Mouse (Mus musculus): Measurements from ENCODE around the gene Sdc1. TPM values are rescaled to one million over a fixed set of nuclear protein-coding genes. Genes with fewer than 3 reads are reported as not detected.
A peak's percentile ranks its signal among the peaks of the same experiment; 100 is the strongest.

The Sdc1 gene
- polyA plus RNA-seq, 1 experiment: 13.3 TPM

DNA sequence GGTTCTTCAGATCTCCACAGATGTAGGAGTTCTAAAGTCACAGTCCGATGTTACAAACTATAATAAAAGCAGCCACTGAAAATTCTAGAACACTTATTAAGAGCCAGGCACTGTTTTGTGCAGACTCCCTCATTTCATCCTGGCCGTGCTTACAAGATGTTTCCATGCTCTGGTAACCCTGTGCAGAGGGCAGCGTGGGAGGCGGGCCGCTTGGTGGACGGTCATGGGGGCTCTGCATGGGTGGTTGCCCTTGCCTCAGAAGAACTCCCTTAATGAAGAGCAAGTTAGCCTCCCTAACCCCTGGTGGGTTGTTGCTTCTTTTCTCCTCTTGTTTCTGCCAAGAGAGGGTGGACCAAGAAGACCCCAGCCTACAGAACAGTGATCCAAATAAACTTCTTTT is 11.3 kb upstream of the Sdc1 start:
- no peaks in the 10 kb centered on the region for H3K4me1 ChIP-seq (ENCODE audit: control insufficient read depth, insufficient read depth, low read length)
- no peak overlapping the region for H3K4me3 ChIP-seq (ENCODE audit: insufficient read depth, low read depth, low read length)
- no peak for TF ChIP-seq POLR2A (IDR thresholded peaks at IDR 0.05; ENCODE audit: low read depth, low read length)
- TF ChIP-seq CTCF (conservative IDR thresholded peaks at IDR 0.05; ENCODE audit: insufficient read depth, insufficient read length, low read depth, low read length): no peak
- H3K36me3 ChIP-seq (ENCODE audit: control insufficient read depth, insufficient read depth, low read length): no peaks in the 10 kb centered on the region
- no peak overlapping the region for H3K27ac ChIP-seq (ENCODE audit: insufficient read depth, low read depth, low read length)
- no peak for DNase-seq
- 35% methylated on average over 6 of the region's 6 CpGs for WGBS
- H3K27me3 ChIP-seq (replicated peaks; ENCODE audit: control insufficient read depth, insufficient read depth, low read length): no peaks in the 10 kb centered on the region

- 83% methylated on average over 6 of the region's 6 CpGs for WGBS
- Histone ChIP-seq H3K27ac (ENCODE audit: insufficient read depth, low read depth, low read length) (no peak overlapping the region), H3K4me3 (ENCODE audit: insufficient read depth, low read depth, low read length) (no peak overlapping the region), H3K4me1 (ENCODE audit: control insufficient read depth, insufficient read depth, low read length) (no peaks in the 10 kb centered on the region), H3K27me3 (replicated peaks; ENCODE audit: control insufficient read depth, insufficient read depth, low read length) (no peaks in the 10 kb centered on the region), H3K36me3 (ENCODE audit: control insufficient read depth, insufficient read depth, low read length) (no peaks in the 10 kb centered on the region)
- no peak for DNase-seq
- no peak for TF ChIP-seq CTCF (conservative IDR thresholded peaks at IDR 0.05; ENCODE audit: insufficient read depth, insufficient read length, low read depth, low read length)
- no peak for TF ChIP-seq POLR2A (IDR thresholded peaks at IDR 0.05; ENCODE audit: low read depth, low read length)
These were observed 10.6 kb upstream of the Sdc1 start for GRCm38 (mm10) chr12:8760561-8760960.

GRCm38 (mm10) chr12:8761058-8761457 is 10.1 kb upstream of the Sdc1 start:
- no peak overlapping the region for H3K27ac ChIP-seq (ENCODE audit: insufficient read depth, low read depth, low read length)
- H3K4me1 ChIP-seq (ENCODE audit: control insufficient read depth, insufficient read depth, low read length): no peaks in the 10 kb centered on the region
- TF ChIP-seq POLR2A (IDR thresholded peaks at IDR 0.05; ENCODE audit: low read depth, low read length) (no peak), CTCF (conservative IDR thresholded peaks at IDR 0.05; ENCODE audit: insufficient read depth, insufficient read length, low read depth, low read length) (no peak)
- H3K36me3 ChIP-seq (ENCODE audit: control insufficient read depth, insufficient read depth, low read length): no peaks in the 10 kb centered on the region
- no peak overlapping the region for H3K4me3 ChIP-seq (ENCODE audit: insufficient read depth, low read depth, low read length)
- DNase-seq: no peak
- H3K27me3 ChIP-seq (replicated peaks; ENCODE audit: control insufficient read depth, insufficient read depth, low read length): no peaks in the 10 kb centered on the region
- WGBS: 72% methylated on average over 7 of the region's 7 CpGs

- TF ChIP-seq POLR2A (IDR thresholded peaks at IDR 0.05; ENCODE audit: low read depth, low read length) (no peak), CTCF (conservative IDR thresholded peaks at IDR 0.05; ENCODE audit: insufficient read depth, insufficient read length, low read depth, low read length) (peak; percentile 55)
- Histone ChIP-seq H3K4me3 (ENCODE audit: insufficient read depth, low read depth, low read length) (no peak overlapping the region), H3K27ac (ENCODE audit: insufficient read depth, low read depth, low read length) (no peak overlapping the region), H3K27me3 (replicated peaks; ENCODE audit: control insufficient read depth, insufficient read depth, low read length) (no peaks in the 10 kb centered on the region), H3K4me1 (ENCODE audit: control insufficient read depth, insufficient read depth, low read length) (no peaks in the 10 kb centered on the region), H3K36me3 (ENCODE audit: control insufficient read depth, insufficient read depth, low read length) (no peaks in the 10 kb centered on the region)
- DNase-seq: no peak
- 73% methylated on average over 2 of the region's 2 CpGs for WGBS
These were observed 8.5 kb upstream of the Sdc1 start for GRCm38 (mm10) chr12:8762667-8763066.

DNA sequence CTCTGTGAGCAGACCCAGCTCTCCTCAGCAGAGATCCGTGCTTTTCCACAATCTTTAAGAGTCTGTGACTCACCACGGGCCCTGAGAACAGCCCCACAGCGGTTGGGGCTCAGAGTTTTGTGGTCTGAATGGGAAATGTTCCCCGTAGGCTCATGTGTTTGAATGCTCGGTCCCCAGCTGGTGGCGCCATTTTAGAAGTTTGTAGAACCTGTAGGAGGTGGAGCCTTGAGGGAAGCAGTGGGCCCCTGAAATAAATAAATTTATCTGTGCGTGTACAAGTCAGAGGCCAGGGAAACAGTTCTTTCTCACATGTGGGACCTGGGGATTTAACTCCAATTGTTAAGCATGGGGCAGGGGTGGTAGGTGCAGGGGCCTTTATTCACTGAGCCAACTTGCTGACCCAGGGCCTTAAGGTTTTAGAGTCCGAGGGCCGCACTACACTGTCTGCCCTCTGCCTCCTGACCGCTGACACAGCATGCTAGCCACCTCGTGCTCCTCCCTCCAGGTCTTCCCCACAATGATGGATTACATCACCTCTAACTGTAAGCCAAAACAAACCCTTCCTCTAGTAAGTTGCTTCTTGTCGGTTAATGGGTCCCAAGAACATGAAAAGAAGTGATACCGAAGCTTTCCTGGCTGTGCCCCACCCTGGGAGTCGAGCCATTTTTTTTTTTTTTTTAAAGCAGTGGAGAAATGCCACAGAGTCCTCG is 6.7 kb upstream of the Sdc1 start:
- WGBS: 72% methylated on average over 15 of the region's 15 CpGs
- no peak for TF ChIP-seq CTCF (conservative IDR thresholded peaks at IDR 0.05; ENCODE audit: insufficient read depth, insufficient read length, low read depth, low read length)
- TF ChIP-seq POLR2A (IDR thresholded peaks at IDR 0.05; ENCODE audit: low read depth, low read length): no peak
- Histone ChIP-seq H3K36me3 (ENCODE audit: control insufficient read depth, insufficient read depth, low read length) (no peaks in the 10 kb centered on the region), H3K4me1 (ENCODE audit: control insufficient read depth, insufficient read depth, low read length) (no peaks in the 10 kb centered on the region), H3K4me3 (ENCODE audit: insufficient read depth, low read depth, low read length) (no peak overlapping the region), H3K27ac (ENCODE audit: insufficient read depth, low read depth, low read length) (no peak overlapping the region), H3K27me3 (replicated peaks; ENCODE audit: control insufficient read depth, insufficient read depth, low read length) (no peaks in the 10 kb centered on the region)
- DNase-seq: peak; percentile 53

DNA sequence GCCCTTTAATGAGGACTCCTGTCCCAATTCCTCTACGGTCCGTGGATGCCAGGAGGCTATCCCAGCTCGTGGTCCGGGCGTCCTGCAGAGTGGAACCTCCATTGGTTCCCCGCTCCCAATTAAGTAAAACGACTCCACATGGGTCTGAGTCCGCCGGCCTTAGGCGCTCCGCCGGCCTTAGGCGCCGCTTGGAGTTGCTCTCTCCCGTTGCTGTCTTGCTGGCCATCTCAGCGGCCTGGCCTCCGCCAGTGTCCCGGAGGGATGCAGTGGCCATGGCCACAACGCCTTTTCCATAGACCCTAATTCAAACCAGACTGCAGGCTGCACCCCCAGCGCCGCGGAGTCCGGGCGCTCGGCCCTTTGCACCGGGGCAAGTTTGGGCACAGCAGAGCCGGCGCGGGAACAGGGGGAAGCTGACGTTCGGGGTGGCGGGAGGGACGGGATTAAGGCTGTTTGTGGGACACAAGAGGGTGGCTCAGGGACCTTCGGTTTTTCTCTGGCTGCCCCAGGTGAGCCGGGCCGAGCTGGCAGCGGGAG is 789 bp downstream of the Sdc1 start:
- DNase-seq: no peak
- Histone ChIP-seq H3K36me3 (ENCODE audit: control insufficient read depth, insufficient read depth, low read length) (no peaks in the 10 kb centered on the region), H3K27ac (ENCODE audit: insufficient read depth, low read depth, low read length) (no peak overlapping the region), H3K27me3 (replicated peaks; ENCODE audit: control insufficient read depth, insufficient read depth, low read length) (no peaks in the 10 kb centered on the region), H3K4me1 (ENCODE audit: control insufficient read depth, insufficient read depth, low read length) (no peaks in the 10 kb centered on the region), H3K4me3 (ENCODE audit: insufficient read depth, low read depth, low read length) (peak overlapping the region; percentile 61)
- no peak for TF ChIP-seq CTCF (conservative IDR thresholded peaks at IDR 0.05; ENCODE audit: insufficient read depth, insufficient read length, low read depth, low read length)
- TF ChIP-seq POLR2A (IDR thresholded peaks at IDR 0.05; ENCODE audit: low read depth, low read length): no peak
- under 1% methylated on average over 37 of the region's 37 CpGs for WGBS

DNA sequence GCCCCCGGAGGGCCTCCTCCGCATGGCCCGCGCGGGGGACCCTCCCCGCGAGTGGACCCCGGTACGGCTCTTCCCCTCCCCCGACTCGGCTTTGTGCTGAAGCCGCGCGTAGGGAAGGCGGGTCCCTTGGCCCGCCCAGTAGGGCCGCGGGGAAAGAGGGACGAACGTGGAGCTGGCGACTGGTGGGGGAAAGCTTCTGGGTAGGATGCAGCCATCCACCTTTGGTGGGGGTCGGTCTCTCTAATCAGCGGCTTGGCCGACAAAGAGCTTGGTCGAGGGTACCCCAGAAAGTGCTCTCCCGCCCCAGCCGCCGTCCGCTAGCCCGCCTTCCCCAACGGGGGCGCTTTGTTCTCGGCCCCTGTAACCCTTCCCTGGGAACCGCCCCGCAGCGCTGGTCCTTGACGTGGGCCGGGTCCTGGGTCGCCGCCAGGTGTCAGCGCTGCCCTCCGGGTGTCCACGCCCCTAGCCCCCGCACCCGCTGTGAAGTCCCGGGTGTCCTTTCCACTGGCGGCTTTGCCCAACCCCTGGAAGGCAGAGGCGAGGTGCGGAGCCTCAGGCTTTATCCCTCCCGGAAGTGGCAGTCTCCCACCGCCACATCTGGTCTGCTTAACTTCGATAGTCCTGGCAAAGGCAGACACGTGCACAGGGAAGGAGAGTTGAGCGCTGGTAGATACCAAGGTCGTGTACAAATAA is 1.5 kb downstream of the Sdc1 start:
- WGBS: 1% methylated on average over 55 of the region's 55 CpGs
- DNase-seq: peak; percentile 35

More for the DNA sequence above, 1.5 kb downstream of the Sdc1 start:
- Histone ChIP-seq H3K4me1 (ENCODE audit: control insufficient read depth, insufficient read depth, low read length) (no peaks in the 10 kb centered on the region), H3K36me3 (ENCODE audit: control insufficient read depth, insufficient read depth, low read length) (no peaks in the 10 kb centered on the region), H3K27me3 (replicated peaks; ENCODE audit: control insufficient read depth, insufficient read depth, low read length) (no peaks in the 10 kb centered on the region), H3K27ac (ENCODE audit: insufficient read depth, low read depth, low read length) (no peak overlapping the region), H3K4me3 (ENCODE audit: insufficient read depth, low read depth, low read length) (peak overlapping the region; percentile 61)
- TF ChIP-seq CTCF (conservative IDR thresholded peaks at IDR 0.05; ENCODE audit: insufficient read depth, insufficient read length, low read depth, low read length) (no peak), POLR2A (IDR thresholded peaks at IDR 0.05; ENCODE audit: low read depth, low read length) (no peak)

Data from kidney, adult 2 months (tissue).